Mouse (Mus musculus) kidney, adult 2 months (tissue): Measurements from ENCODE around the gene Grid2. TPM values are rescaled to one million over a fixed set of nuclear protein-coding genes. Genes with fewer than 3 reads are reported as not detected.
A peak's percentile ranks its signal among the peaks of the same experiment; 100 is the strongest.

Source experiments
- DNase-seq: peaks from one replicate; pipeline ENCODE4 v3.0.0; 2021
- H3K27ac ChIP-seq: fragments of 200-500 bp; 2 replicates; pipeline ENCODE4 v1.5.1; 2012; ENCODE audit warnings: low read depth, low read length, control low read depth, inconsistent platforms; ENCODE audit not compliant: insufficient read depth
- H3K27me3 ChIP-seq: fragments of 200-500 bp; replicated peaks from 2 replicates; pipeline ENCODE4 v1.6.1; 2012; ENCODE audit warnings: mild to moderate bottlenecking, moderate library complexity, low read length, inconsistent platforms; ENCODE audit not compliant: control insufficient read depth, insufficient read depth
- H3K36me3 ChIP-seq: fragments of 200-500 bp; 2 replicates; pipeline ENCODE4 v1.6.1; 2012; ENCODE audit warnings: mild to moderate bottlenecking, moderate library complexity, low read length, inconsistent platforms; ENCODE audit not compliant: control insufficient read depth, insufficient read depth
- H3K4me1 ChIP-seq: fragments of 200-500 bp; 2 replicates; pipeline ENCODE4 v1.6.1; 2011; ENCODE audit warnings: low read length; ENCODE audit not compliant: control insufficient read depth, insufficient read depth
- H3K4me3 ChIP-seq: fragments of 200-500 bp; 2 replicates; pipeline ENCODE4 v1.5.1; 2011; ENCODE audit warnings: mild to moderate bottlenecking, low read depth, low read length, control low read depth; ENCODE audit not compliant: insufficient read depth
- CTCF ChIP-seq: fragments of 200-500 bp; conservative IDR thresholded peaks from 2 replicates; pipeline ENCODE4 v1.5.1; 2011; ENCODE audit warnings: low read depth, mild to moderate bottlenecking, control low read depth, low read length, moderate library complexity, mixed read lengths; ENCODE audit not compliant: insufficient read depth, insufficient read length
- POLR2A ChIP-seq: fragments of 200-500 bp; IDR thresholded peaks from one replicate; pipeline ENCODE4 v1.6.1; 2011; ENCODE audit warnings: low read depth, low read length, control low read depth
- WGBS: fragments of 180-500 bp; shearing (Covaris S2); methylation state at CpG from one replicate; pipeline ENCODE4 v1.1.7; 2018; 5-methylcytosine and 5-hydroxymethylcytosine counted together
- polyA plus RNA-seq: library from polyadenylated mRNA; depleted of rRNA; stranded (reverse); fragments of >200 nt; gene quantifications from 2 replicates; pipeline ENCODE4 v1.2.3, GENCODE M21; 2012

Grid2 gene
- polyA plus RNA-seq, 1 experiment: not detected

DNA sequence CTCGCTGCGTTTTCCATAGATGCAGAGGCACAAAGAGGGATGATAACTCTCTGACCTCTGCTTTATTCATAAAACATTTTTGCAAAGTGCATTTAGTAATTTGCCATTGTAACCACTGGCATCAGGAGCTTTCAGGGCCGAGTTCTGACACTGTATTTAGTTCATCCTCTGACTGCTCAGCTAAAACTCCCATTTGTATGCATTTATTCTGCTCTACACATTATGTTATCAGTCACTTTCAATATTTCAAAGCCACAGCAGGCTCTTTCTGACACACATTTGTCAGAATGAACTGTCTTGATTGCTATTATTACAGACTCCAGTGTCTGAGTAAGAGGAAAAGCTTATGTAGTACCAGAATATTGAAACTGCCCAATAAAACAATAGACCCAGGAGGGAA, 1286.5 kb downstream of the Grid2 start:
- WGBS: 78% methylated on average over 3 of the region's 3 CpGs
- no peaks in the 10 kb centered on the region for H3K36me3 ChIP-seq
- no peak for DNase-seq
- H3K4me3 ChIP-seq: no peak overlapping the region
- H3K27ac ChIP-seq: no peak overlapping the region
- no peak for TF ChIP-seq POLR2A
- no peak for TF ChIP-seq CTCF
- H3K4me1 ChIP-seq: no peaks in the 10 kb centered on the region
- no peaks in the 10 kb centered on the region for H3K27me3 ChIP-seq

- Histone ChIP-seq H3K27ac (no peak overlapping the region), H3K4me1 (no peaks in the 10 kb centered on the region), H3K4me3 (no peak overlapping the region), H3K36me3 (no peaks in the 10 kb centered on the region), H3K27me3 (no peaks in the 10 kb centered on the region)
- WGBS: 34% methylated on average over 3 of the region's 3 CpGs
- TF ChIP-seq POLR2A (no peak), CTCF (no peak)
- DNase-seq: no peak
These were observed 1298.0 kb downstream of the Grid2 start for GRCm38 (mm10) chr6:64553645-64554044.

- Histone ChIP-seq H3K27ac (no peak overlapping the region), H3K27me3 (no peaks in the 10 kb centered on the region), H3K4me1 (no peaks in the 10 kb centered on the region), H3K4me3 (no peak overlapping the region), H3K36me3 (no peaks in the 10 kb centered on the region)
- TF ChIP-seq CTCF: no peak
- no peak for TF ChIP-seq POLR2A
- no peak for DNase-seq
- 58% methylated on average over 4 of the region's 4 CpGs for WGBS
These were observed 1299.5 kb downstream of the Grid2 start for GRCm38 (mm10) chr6:64555220-64555619.

DNA sequence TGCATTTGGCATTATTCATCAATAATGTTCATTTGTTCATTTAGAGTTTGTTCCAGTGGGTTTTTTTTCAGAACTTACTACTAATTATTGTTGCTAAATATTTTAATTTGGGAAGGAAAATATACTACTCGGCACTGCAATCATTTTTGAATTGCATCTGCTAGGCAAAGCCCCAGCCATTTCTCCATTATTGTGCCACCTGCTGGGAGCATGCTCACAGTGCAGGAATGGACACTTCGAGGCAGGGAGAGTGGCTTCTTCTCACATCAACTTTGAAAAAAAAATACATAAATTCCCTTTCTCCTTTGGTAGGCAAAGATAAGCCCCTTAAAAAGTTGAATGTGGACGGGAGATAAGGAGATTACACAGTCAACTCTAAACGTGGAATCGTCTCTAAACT, 1312.9 kb downstream of the Grid2 start:
- Histone ChIP-seq H3K4me3 (no peak overlapping the region), H3K36me3 (no peaks in the 10 kb centered on the region), H3K27ac (no peak overlapping the region), H3K27me3 (no peaks in the 10 kb centered on the region), H3K4me1 (no peaks in the 10 kb centered on the region)
- WGBS: 63% methylated on average over 5 of the region's 5 CpGs
- no peak for DNase-seq
- TF ChIP-seq POLR2A (no peak), CTCF (peak; percentile 54)

GRCm38 (mm10) chr6:64581338-64581737, 1325.7 kb downstream of the Grid2 start:
- Histone ChIP-seq H3K27me3 (no peaks in the 10 kb centered on the region), H3K4me1 (no peaks in the 10 kb centered on the region), H3K27ac (no peak overlapping the region), H3K4me3 (no peak overlapping the region), H3K36me3 (no peaks in the 10 kb centered on the region)
- no peak for DNase-seq
- WGBS: 68% methylated on average over 3 of the region's 3 CpGs
- no peak for TF ChIP-seq CTCF
- TF ChIP-seq POLR2A: no peak

DNA sequence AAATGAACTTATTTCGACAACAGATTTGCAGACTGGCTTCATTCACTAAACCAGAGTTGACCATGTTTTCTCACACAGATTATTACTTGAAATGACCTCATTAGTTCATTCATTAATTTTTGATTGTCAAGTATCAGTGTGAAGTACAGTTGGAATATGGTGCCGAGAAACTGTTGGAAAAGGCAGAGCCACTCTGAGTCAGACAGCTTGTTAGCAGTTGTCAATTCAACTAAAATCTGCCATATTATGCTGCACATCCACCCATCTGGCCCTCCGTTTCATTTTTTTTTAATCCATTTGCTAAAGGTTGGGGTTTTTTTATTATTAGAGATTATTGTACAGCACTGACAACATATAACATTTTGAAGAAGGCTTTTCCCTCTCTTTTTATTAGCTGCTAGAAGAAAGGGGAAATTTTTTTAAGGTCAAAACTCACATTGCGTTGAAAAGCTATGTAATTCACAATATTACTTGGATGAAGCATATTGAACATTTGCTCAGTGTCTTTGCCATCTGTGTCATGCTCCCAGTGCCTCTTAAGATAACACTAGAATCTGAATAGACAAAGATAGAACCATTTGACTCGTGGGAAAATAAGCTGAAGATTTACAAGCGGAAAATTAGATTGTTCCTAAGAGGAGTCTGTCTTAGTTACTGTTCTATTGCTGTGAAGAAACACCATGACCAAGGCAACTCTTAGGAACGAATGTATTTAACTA, 1333.0 kb downstream of the Grid2 start:
- H3K4me3 ChIP-seq: no peak overlapping the region
- TF ChIP-seq CTCF: no peak
- TF ChIP-seq POLR2A: no peak
- no peaks in the 10 kb centered on the region for H3K36me3 ChIP-seq
- H3K4me1 ChIP-seq: no peaks in the 10 kb centered on the region
- no peak overlapping the region for H3K27ac ChIP-seq
- 80% methylated on average over 7 of the region's 7 CpGs for WGBS
- DNase-seq: no peak
- no peaks in the 10 kb centered on the region for H3K27me3 ChIP-seq

GRCm38 (mm10) chr6:64596261-64596660, 1340.6 kb downstream of the Grid2 start:
- Histone ChIP-seq H3K4me3 (no peak overlapping the region), H3K36me3 (no peaks in the 10 kb centered on the region), H3K27ac (no peak overlapping the region), H3K4me1 (no peaks in the 10 kb centered on the region), H3K27me3 (no peaks in the 10 kb centered on the region)
- DNase-seq: no peak
- 59% methylated on average over 7 of the region's 7 CpGs for WGBS
- TF ChIP-seq CTCF (no peak), POLR2A (no peak)

- Histone ChIP-seq H3K4me3 (no peak overlapping the region), H3K36me3 (no peaks in the 10 kb centered on the region), H3K27me3 (no peaks in the 10 kb centered on the region), H3K4me1 (no peaks in the 10 kb centered on the region), H3K27ac (no peak overlapping the region)
- TF ChIP-seq CTCF (no peak), POLR2A (no peak)
- no peak for DNase-seq
- WGBS: 64% methylated on average over 2 of the region's 2 CpGs
These were observed 1341.2 kb downstream of the Grid2 start for GRCm38 (mm10) chr6:64596835-64597234.
